Mouse (Mus musculus): ENCODE measurements at regions not wholly inside any gene's neighbourhood (a gene's known extent, or its start where the extent isn't known, plus 50 kb on each side); places are given as distances from the start of the nearest gene placed in this dataset.
A peak's percentile ranks its signal among the peaks of the same experiment; 100 is the strongest.

GRCm38 (mm10) chr10:19192221-19192620 lies 164.1 kb upstream of the Olig3 start:
- H3K27ac ChIP-seq (ENCODE audit: insufficient read depth, low read length), result peak overlapping the region; percentile 6; the same call in 1 of the 2 replicates
- H3K4me3 ChIP-seq (ENCODE audit: insufficient read depth, low read length), result no peak overlapping the region
- H3K4me1 ChIP-seq (ENCODE audit: control insufficient read depth, insufficient read depth, low read length), result peaks cover 18% of the 10 kb centered on the region
- TF ChIP-seq POLR2A (IDR thresholded peaks at IDR 0.05; ENCODE audit: low read depth, low read length) (no peak), CTCF (IDR thresholded peaks at IDR 0.05; ENCODE audit: borderline replicate concordance, insufficient read depth, low read length) (no peak)

- no peak for TF ChIP-seq POLR2A (IDR thresholded peaks at IDR 0.05; ENCODE audit: low read depth, low read length)
- TF ChIP-seq CTCF (IDR thresholded peaks at IDR 0.05; ENCODE audit: borderline replicate concordance, insufficient read depth, low read length), result no peak
- peaks cover 16% of the 10 kb centered on the region for H3K4me1 ChIP-seq (ENCODE audit: control insufficient read depth, insufficient read depth, low read length)
- H3K4me3 ChIP-seq (ENCODE audit: insufficient read depth, low read length), result no peak overlapping the region
- H3K27ac ChIP-seq (ENCODE audit: insufficient read depth, low read length), result no peak overlapping the region
Measured at GRCm38 (mm10) chr10:19188082-19188742, 168.1 kb upstream of the Olig3 start.

- TF ChIP-seq CTCF (IDR thresholded peaks at IDR 0.05; ENCODE audit: borderline replicate concordance, insufficient read depth, low read length) (no peak), POLR2A (IDR thresholded peaks at IDR 0.05; ENCODE audit: low read depth, low read length) (no peak)
- H3K4me3 ChIP-seq (ENCODE audit: insufficient read depth, low read length), result no peak overlapping the region
Measured at GRCm38 (mm10) chr10:19187716-19188081, 168.6 kb upstream of the Olig3 start.

GRCm38 (mm10) chr10:19187084-19187615 lies 169.2 kb upstream of the Olig3 start:
- Histone ChIP-seq H3K27ac (ENCODE audit: insufficient read depth, low read length) (no peak overlapping the region), H3K4me1 (ENCODE audit: control insufficient read depth, insufficient read depth, low read length) (peaks cover 8% of the 10 kb centered on the region), H3K4me3 (ENCODE audit: insufficient read depth, low read length) (no peak overlapping the region)
- TF ChIP-seq CTCF (IDR thresholded peaks at IDR 0.05; ENCODE audit: borderline replicate concordance, insufficient read depth, low read length) (no peak), POLR2A (IDR thresholded peaks at IDR 0.05; ENCODE audit: low read depth, low read length) (no peak)

More at GRCm38 (mm10) chr10:19187716-19188081, 168.6 kb upstream of the Olig3 start:
- Histone ChIP-seq H3K4me1 (ENCODE audit: control insufficient read depth, insufficient read depth, low read length) (peaks cover 12% of the 10 kb centered on the region), H3K27ac (ENCODE audit: insufficient read depth, low read length) (no peak overlapping the region)

GRCm38 (mm10) chr10:19185790-19186581 lies 170.3 kb upstream of the Olig3 start:
- TF ChIP-seq POLR2A (IDR thresholded peaks at IDR 0.05; ENCODE audit: low read depth, low read length) (no peak; the same call in 1 of the 2 replicates), CTCF (IDR thresholded peaks at IDR 0.05; ENCODE audit: borderline replicate concordance, insufficient read depth, low read length) (peak; percentile 49; the same call in 1 of the 2 replicates)
- Histone ChIP-seq H3K27ac (ENCODE audit: insufficient read depth, low read length) (no peak overlapping the region), H3K4me1 (ENCODE audit: control insufficient read depth, insufficient read depth, low read length) (peaks cover 5% of the 10 kb centered on the region), H3K4me3 (ENCODE audit: insufficient read depth, low read length) (peak overlapping the region; percentile 22; the same call in 1 of the 2 replicates)

- Histone ChIP-seq H3K27ac (ENCODE audit: insufficient read depth, low read length) (no peak overlapping the region), H3K4me1 (ENCODE audit: control insufficient read depth, insufficient read depth, low read length) (peaks cover 3% of the 10 kb centered on the region; the same call in 1 of the 2 replicates), H3K4me3 (ENCODE audit: insufficient read depth, low read length) (no peak overlapping the region)
- no peak for TF ChIP-seq CTCF (IDR thresholded peaks at IDR 0.05; ENCODE audit: borderline replicate concordance, insufficient read depth, low read length)
- TF ChIP-seq POLR2A (IDR thresholded peaks at IDR 0.05; ENCODE audit: low read depth, low read length), result no peak
Measured at GRCm38 (mm10) chr10:19184886-19185285, 169.4 kb upstream of the Tnfaip3 start.

GRCm38 (mm10) chr10:19177895-19178294 lies 162.4 kb upstream of the Tnfaip3 start:
- TF ChIP-seq CTCF (IDR thresholded peaks at IDR 0.05; ENCODE audit: borderline replicate concordance, insufficient read depth, low read length), result no peak
- TF ChIP-seq POLR2A (IDR thresholded peaks at IDR 0.05; ENCODE audit: low read depth, low read length), result no peak
- no peak overlapping the region for H3K4me3 ChIP-seq (ENCODE audit: insufficient read depth, low read length)
- no peaks in the 10 kb centered on the region for H3K4me1 ChIP-seq (ENCODE audit: control insufficient read depth, insufficient read depth, low read length)
- no peak overlapping the region for H3K27ac ChIP-seq (ENCODE audit: insufficient read depth, low read length)

GRCm38 (mm10) chr10:19177414-19177813 lies 162.0 kb upstream of the Tnfaip3 start:
- TF ChIP-seq POLR2A (IDR thresholded peaks at IDR 0.05; ENCODE audit: low read depth, low read length) (no peak), CTCF (IDR thresholded peaks at IDR 0.05; ENCODE audit: borderline replicate concordance, insufficient read depth, low read length) (no peak)
- no peak overlapping the region for H3K4me3 ChIP-seq (ENCODE audit: insufficient read depth, low read length)
- H3K4me1 ChIP-seq (ENCODE audit: control insufficient read depth, insufficient read depth, low read length), result no peaks in the 10 kb centered on the region
- H3K27ac ChIP-seq (ENCODE audit: insufficient read depth, low read length), result no peak overlapping the region

- H3K4me1 ChIP-seq (ENCODE audit: control insufficient read depth, insufficient read depth, low read length), result no peaks in the 10 kb centered on the region
- no peak for TF ChIP-seq CTCF (IDR thresholded peaks at IDR 0.05; ENCODE audit: borderline replicate concordance, insufficient read depth, low read length)
- no peak for TF ChIP-seq POLR2A (IDR thresholded peaks at IDR 0.05; ENCODE audit: low read depth, low read length)
- H3K27ac ChIP-seq (ENCODE audit: insufficient read depth, low read length), result no peak overlapping the region
- no peak overlapping the region for H3K4me3 ChIP-seq (ENCODE audit: insufficient read depth, low read length)
Measured at GRCm38 (mm10) chr10:19176249-19176648, 160.8 kb upstream of the Tnfaip3 start.

GRCm38 (mm10) chr10:19171834-19172233 lies 156.4 kb upstream of the Tnfaip3 start:
- peaks cover 12% of the 10 kb centered on the region for H3K4me1 ChIP-seq (ENCODE audit: control insufficient read depth, insufficient read depth, low read length)
- no peak for TF ChIP-seq CTCF (IDR thresholded peaks at IDR 0.05; ENCODE audit: borderline replicate concordance, insufficient read depth, low read length)
- TF ChIP-seq POLR2A (IDR thresholded peaks at IDR 0.05; ENCODE audit: low read depth, low read length), result no peak
- no peak overlapping the region for H3K4me3 ChIP-seq (ENCODE audit: insufficient read depth, low read length)
- H3K27ac ChIP-seq (ENCODE audit: insufficient read depth, low read length), result no peak overlapping the region
